Mouse (Mus musculus) lung, embryonic 16.5 days (tissue): ENCODE results near the gene Slc44a3. TPM values are rescaled to one million over a fixed set of nuclear protein-coding genes. Genes with fewer than 3 reads are reported as not detected.

Source experiments
- ATAC-seq: fragments of 200-750 bp; cut with Nextera tagmentation; 2 replicates; pipeline ENCODE4 v1.8.0; 2017; ENCODE audit warnings: low read depth, mild to moderate bottlenecking, moderate library complexity
- H3K27ac ChIP-seq: fragments of 300-500 bp; sonication (generic); 2 replicates; pipeline ENCODE4 v1.5.1; 2014; ENCODE audit warnings: mild to moderate bottlenecking, control low read depth, low read length
- H3K27me3 ChIP-seq: fragments of 300-500 bp; sonication (generic); 2 replicates; pipeline ENCODE4 v1.6.1; 2014; ENCODE audit warnings: low read depth, low read length, mixed read lengths; ENCODE audit not compliant: control insufficient read depth, insufficient read depth
- H3K36me3 ChIP-seq: fragments of 300-500 bp; sonication (generic); 2 replicates; pipeline ENCODE4 v1.6.1; 2014; ENCODE audit warnings: low read length; ENCODE audit not compliant: control insufficient read depth, insufficient read depth
- H3K4me1 ChIP-seq: fragments of 300-500 bp; sonication (generic); replicated peaks from 2 replicates; pipeline ENCODE4 v1.6.1; 2014; ENCODE audit warnings: low read length, mixed read lengths; ENCODE audit not compliant: control insufficient read depth, insufficient read depth
- H3K4me2 ChIP-seq: fragments of 300-500 bp; sonication (generic); 2 replicates; pipeline ENCODE4 v1.6.1; 2014; ENCODE audit warnings: low read depth, low read length, control low read depth
- H3K4me3 ChIP-seq: fragments of 300-500 bp; sonication (generic); 2 replicates; pipeline ENCODE4 v1.5.1; 2014; ENCODE audit warnings: mild to moderate bottlenecking, low read length, control low read depth
- H3K9ac ChIP-seq: fragments of 300-500 bp; sonication (generic); 2 replicates; pipeline ENCODE4 v1.6.1; 2014; ENCODE audit warnings: low read length, control low read depth
- H3K9me3 ChIP-seq: fragments of 300-500 bp; sonication (generic); 2 replicates; pipeline ENCODE4 v1.6.1; 2016; ENCODE audit warnings: low read length; ENCODE audit not compliant: control insufficient read depth
- WGBS: fragments of 180-500 bp; shearing (Covaris S2); extraction: QIAGEN DNeasy Blood & Tissue Kit; methylation state at CpG from one replicate; pipeline ENCODE4 v1.1.7; 2014; 5-methylcytosine and 5-hydroxymethylcytosine counted together
- polyA plus RNA-seq: library from polyadenylated mRNA; unstranded; fragments of >200 nt; fragmentation: Nextera tagmentation; extraction: Ambion mirVana; gene quantifications from 2 replicates; pipeline ENCODE4 v1.2.1, GENCODE M21; 2015

Slc44a3 gene
- polyA plus RNA-seq, 1 experiment from 2014 or later: 24.4 TPM

DNA sequence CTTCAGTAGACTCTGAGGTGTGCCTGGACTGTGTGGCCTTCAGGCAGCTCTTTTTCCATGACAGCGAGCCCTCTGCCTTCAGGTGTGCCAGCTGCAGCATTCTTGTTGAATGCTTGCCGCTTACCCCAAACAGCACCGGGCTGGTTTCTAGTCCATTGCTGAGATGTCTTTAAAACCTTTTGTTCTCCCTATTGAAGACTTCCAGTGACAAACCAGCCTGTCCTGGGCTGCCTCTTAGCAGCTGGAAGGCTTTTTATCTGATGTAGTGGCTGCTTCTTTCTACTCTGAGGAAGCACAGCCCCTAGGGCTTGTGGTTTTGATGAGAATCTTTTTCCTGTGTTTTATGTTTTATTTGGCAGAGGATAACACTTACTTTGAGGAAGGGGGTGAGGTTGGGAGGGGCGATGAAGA, 88.3 kb downstream of the Slc44a3 start:
- ATAC-seq: no peak
- Histone ChIP-seq H3K4me2 (no peak overlapping the region), H3K27me3 (no peaks in the 10 kb centered on the region), H3K9me3 (no peaks in the 10 kb centered on the region), H3K36me3 (peaks cover 2% of the 10 kb centered on the region; the same call in 1 of the 2 replicates), H3K4me3 (no peak overlapping the region), H3K27ac (no peak overlapping the region), H3K9ac (no peak overlapping the region), H3K4me1 (peaks cover 25% of the 10 kb centered on the region)
- 93% methylated on average over 4 of the region's 4 CpGs for WGBS

DNA sequence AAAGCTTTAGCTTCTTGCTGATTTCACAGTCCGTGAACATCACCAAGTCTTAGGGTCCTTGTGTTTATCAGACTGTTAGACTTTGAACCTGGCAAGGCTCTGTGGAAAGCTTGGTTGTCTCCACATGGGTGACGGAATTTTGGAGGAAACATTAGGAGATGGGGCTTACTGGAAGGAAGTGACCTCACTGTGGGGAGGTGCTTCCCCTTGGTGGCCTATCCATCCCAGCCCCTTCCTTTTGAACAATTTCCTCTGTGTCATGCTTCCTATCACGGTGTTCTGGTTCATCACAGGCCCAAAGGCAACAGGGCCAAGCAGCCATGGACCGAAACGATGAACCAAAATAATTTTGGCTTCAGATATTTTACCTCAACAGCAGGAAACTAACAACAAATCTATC, 89.9 kb downstream of the Slc44a3 start:
- ATAC-seq: no peak
- Histone ChIP-seq H3K36me3 (peaks cover 2% of the 10 kb centered on the region; the same call in 1 of the 2 replicates), H3K4me2 (no peak overlapping the region), H3K27me3 (no peaks in the 10 kb centered on the region), H3K4me3 (no peak overlapping the region), H3K27ac (no peak overlapping the region), H3K9me3 (no peaks in the 10 kb centered on the region), H3K4me1 (peaks cover 26% of the 10 kb centered on the region), H3K9ac (no peak overlapping the region)
- WGBS: 79% methylated on average over 5 of the region's 5 CpGs

DNA sequence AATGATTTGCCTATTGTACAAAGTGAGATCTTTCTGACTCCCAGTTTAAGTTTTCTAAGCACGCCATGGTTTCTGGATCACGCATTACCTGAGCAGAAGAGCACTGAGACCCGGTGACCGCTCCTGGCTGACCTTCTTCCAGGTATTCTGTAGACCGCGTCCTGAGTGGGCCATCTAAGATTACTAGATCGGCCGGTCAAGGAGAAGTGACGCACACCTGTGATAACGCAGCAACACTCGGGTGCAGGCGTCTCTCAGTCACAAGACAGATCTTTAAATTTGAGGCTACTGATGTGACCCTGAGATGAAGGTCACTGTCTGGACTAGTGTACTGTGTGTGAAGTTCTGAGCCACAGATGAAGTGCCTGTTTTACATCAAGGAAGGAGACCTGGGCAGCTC, 90.7 kb downstream of the Slc44a3 start:
- Histone ChIP-seq H3K4me2 (no peak overlapping the region), H3K27me3 (no peaks in the 10 kb centered on the region), H3K9ac (no peak overlapping the region), H3K9me3 (no peaks in the 10 kb centered on the region), H3K36me3 (peaks cover 2% of the 10 kb centered on the region; the same call in 1 of the 2 replicates), H3K4me1 (peaks cover 25% of the 10 kb centered on the region), H3K4me3 (no peak overlapping the region), H3K27ac (no peak overlapping the region)
- WGBS: 89% methylated on average over 12 of the region's 12 CpGs
- ATAC-seq: no peak

DNA sequence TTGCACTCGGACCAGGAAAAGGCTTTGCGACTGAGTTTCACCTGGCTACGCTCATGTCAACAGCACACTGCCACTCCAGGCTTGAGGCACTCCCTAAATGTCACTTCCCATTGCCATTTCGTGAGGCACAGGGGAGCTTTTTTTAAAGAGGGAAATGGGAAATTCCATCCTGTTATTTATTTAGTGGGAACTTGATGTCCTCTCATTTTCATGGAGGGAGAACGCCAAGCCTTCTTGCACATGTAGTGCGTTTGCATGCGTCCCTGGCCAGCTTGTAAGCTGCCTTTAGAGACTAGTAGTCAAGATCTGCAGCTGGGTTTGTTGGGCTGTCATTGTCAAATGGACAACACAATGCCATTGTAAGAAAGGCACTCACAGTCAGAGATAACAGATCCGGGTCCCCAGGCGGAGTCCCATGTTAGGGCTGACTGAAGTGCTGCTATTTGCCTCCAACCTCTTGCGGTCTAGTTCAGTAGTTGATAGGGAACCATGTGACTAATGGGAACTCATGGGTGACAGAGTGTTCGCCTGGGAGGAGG, 92.5 kb downstream of the Slc44a3 start:
- H3K4me3 ChIP-seq: no peak overlapping the region
- no peak; the same call in 1 of the 2 replicates for ATAC-seq
- H3K4me1 ChIP-seq: peaks cover 27% of the 10 kb centered on the region
- no peak overlapping the region for H3K9ac ChIP-seq
- no peaks in the 10 kb centered on the region for H3K9me3 ChIP-seq
- 42% methylated on average over 11 of the region's 11 CpGs for WGBS
- no peaks in the 10 kb centered on the region for H3K27me3 ChIP-seq
- no peak overlapping the region for H3K4me2 ChIP-seq
- H3K27ac ChIP-seq: no peak overlapping the region
- H3K36me3 ChIP-seq: peaks cover 2% of the 10 kb centered on the region; the same call in 1 of the 2 replicates

DNA sequence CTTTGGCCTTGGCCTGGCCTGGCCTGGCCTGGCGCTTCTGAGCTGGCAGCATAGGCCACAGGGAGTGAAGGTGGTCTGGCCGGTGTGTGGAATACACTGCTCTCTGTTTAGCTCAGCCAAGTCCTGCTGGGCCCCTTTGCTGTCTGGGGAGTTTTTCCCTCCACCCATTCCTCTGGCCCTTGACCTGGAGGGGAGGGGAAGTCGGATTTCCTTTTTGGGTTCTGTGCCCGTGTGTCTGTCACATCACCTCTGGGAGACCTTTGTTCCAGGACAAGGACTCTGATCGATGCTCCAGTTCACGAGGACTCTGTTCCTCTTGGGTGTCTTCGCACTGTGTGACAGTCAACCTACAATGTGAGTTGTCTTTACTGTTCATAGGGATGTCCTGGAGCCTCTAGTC, 94.2 kb downstream of the Slc44a3 start:
- 59% methylated on average over 7 of the region's 7 CpGs for WGBS
- H3K4me3 ChIP-seq: no peak overlapping the region
- no peaks in the 10 kb centered on the region for H3K27me3 ChIP-seq
- no peaks in the 10 kb centered on the region for H3K36me3 ChIP-seq
- H3K4me2 ChIP-seq: no peak overlapping the region
- no peak overlapping the region for H3K9ac ChIP-seq
- ATAC-seq: no peak
- peaks cover 40% of the 10 kb centered on the region for H3K4me1 ChIP-seq
- no peaks in the 10 kb centered on the region for H3K9me3 ChIP-seq
- no peak overlapping the region for H3K27ac ChIP-seq

DNA sequence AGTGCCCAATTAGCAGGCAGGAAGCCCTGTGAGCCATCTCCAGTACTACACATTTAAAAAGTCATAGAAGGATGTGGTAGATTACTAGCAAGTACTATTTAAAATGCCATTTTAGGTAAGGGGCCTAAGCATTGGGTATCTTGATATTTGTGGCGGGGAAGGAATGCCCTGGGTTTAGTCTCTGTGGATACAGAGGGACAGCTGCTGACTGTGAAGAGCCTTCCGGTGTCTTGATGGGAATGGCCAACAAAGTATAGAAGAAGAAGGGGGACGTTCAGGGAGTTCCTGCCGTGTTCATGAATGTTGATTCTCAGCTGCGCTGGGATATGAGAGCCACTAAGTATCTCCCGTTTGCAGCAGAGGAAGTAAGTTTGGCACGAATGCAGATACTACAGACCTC, 95.1 kb downstream of the Slc44a3 start:
- H3K9ac ChIP-seq: no peak overlapping the region
- H3K4me2 ChIP-seq: no peak overlapping the region
- no peak overlapping the region for H3K27ac ChIP-seq
- WGBS: 59% methylated on average over 7 of the region's 7 CpGs
- no peak overlapping the region for H3K4me3 ChIP-seq
- no peaks in the 10 kb centered on the region for H3K9me3 ChIP-seq
- ATAC-seq: no peak
- peaks cover 42% of the 10 kb centered on the region for H3K4me1 ChIP-seq
- H3K36me3 ChIP-seq: no peaks in the 10 kb centered on the region
- no peaks in the 10 kb centered on the region for H3K27me3 ChIP-seq

DNA sequence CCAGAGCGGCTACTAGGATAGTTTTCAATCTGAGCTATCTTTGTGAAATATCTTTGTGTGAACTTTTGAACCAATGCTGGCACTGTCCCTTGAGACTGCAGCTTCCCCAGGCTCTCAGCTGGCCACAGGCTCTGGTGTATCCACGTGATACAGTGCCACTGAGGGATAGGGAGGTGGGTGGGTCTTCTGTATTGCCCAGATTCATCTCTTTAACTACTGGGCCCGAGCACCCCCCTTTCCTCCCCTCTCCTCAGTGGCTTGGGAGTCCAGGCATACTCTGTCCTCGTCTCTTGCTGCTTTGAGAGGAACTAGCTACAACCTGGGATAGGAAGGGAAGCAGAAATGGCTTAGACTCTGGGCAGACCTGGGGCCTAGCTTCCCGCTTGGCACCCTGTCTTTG, 96.9 kb downstream of the Slc44a3 start:
- no peak overlapping the region for H3K4me2 ChIP-seq
- no peaks in the 10 kb centered on the region for H3K27me3 ChIP-seq
- H3K9ac ChIP-seq: no peak overlapping the region
- ATAC-seq: no peak
- H3K9me3 ChIP-seq: no peaks in the 10 kb centered on the region
- H3K27ac ChIP-seq: no peak overlapping the region
- WGBS: 68% methylated on average over 5 of the region's 5 CpGs
- peaks cover 49% of the 10 kb centered on the region for H3K4me1 ChIP-seq
- no peak overlapping the region for H3K4me3 ChIP-seq
- no peaks in the 10 kb centered on the region for H3K36me3 ChIP-seq

DNA sequence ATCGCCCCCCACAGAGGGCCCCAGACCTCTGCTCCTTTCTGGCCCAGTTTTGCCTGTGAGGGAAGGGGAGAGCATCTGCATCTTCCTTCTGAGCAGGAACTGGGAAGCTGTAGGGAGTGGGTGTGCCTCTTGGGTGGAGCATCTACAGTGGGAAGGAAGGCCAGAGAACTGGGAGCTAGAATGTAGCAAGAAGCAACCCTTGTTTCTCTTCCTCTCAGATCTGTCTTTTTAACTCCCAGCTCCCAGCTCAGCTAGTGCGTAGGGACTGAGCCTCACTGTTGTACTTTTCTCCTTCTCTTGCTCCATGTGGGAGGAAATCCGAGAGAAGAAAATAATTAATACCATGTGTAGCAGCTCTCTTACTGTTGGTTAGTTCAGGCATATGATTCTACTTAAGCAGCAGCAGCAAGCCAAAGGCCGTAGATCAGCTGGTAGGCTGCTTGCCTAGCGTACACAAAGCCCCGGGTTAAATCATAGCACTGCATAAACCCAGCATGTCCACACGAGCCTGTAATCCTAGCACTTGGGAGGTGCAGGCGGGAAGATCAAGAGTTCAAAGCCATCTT, 98.2 kb downstream of the Slc44a3 start:
- Histone ChIP-seq H3K27me3 (no peaks in the 10 kb centered on the region), H3K4me1 (peaks cover 48% of the 10 kb centered on the region), H3K9me3 (no peaks in the 10 kb centered on the region), H3K4me2 (no peak overlapping the region), H3K4me3 (no peak overlapping the region), H3K9ac (no peak overlapping the region), H3K36me3 (no peaks in the 10 kb centered on the region), H3K27ac (no peak overlapping the region)
- ATAC-seq: peak; percentile 19; the same call in 1 of the 2 replicates
- WGBS: 31% methylated on average over 8 of the region's 8 CpGs

DNA sequence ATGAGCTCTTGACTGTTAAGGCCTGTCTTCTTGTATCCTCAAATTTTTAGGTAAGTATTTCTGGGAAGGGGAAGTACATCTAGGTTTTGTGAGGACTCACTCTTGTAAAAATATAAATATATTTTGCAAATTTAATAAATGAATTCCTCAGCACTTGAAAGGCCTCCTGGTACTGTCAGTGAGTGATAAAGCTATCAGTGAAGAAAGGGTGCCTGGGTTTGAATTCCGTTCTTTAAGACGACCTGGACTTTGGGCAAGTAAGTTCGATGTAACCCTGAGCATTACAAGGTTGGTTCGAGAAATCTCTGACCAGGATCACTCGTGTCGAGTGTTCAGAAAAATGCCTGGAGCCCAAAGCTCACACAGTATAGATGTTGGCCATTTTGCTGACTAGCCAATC, 98.8 kb downstream of the Slc44a3 start:
- Histone ChIP-seq H3K9me3 (no peaks in the 10 kb centered on the region), H3K4me1 (peaks cover 49% of the 10 kb centered on the region), H3K36me3 (no peaks in the 10 kb centered on the region), H3K27ac (no peak overlapping the region), H3K27me3 (no peaks in the 10 kb centered on the region), H3K4me2 (no peak overlapping the region), H3K4me3 (no peak overlapping the region), H3K9ac (no peak overlapping the region)
- WGBS: 74% methylated on average over 6 of the region's 6 CpGs
- ATAC-seq: no peak
